Mouse (Mus musculus) liver, adult 2 months (tissue): ENCODE results near the gene Fam229b. TPM values are rescaled to one million over a fixed set of nuclear protein-coding genes. Genes with fewer than 3 reads are reported as not detected.

Experiments used
- DNase-seq: peaks from one replicate; pipeline ENCODE4 v3.0.0-alpha.2; 2011; ENCODE audit warnings: low read depth, low spot score; ENCODE audit errors: extremely low read depth
- H3K27ac ChIP-seq: fragments of 200-500 bp; replicated peaks from 2 replicates; pipeline ENCODE4 v1.5.1; 2012; ENCODE audit warnings: low read depth, mild to moderate bottlenecking, control low read depth, inconsistent platforms, low read length; ENCODE audit not compliant: insufficient read depth
- H3K27me3 ChIP-seq: fragments of 200-500 bp; 2 replicates; pipeline ENCODE4 v1.6.1; 2012; ENCODE audit warnings: mild to moderate bottlenecking, moderate library complexity, low read length, inconsistent platforms; ENCODE audit not compliant: control insufficient read depth, insufficient read depth
- H3K36me3 ChIP-seq: fragments of 200-500 bp; 2 replicates; pipeline ENCODE4 v1.6.1; 2012; ENCODE audit warnings: low read length, inconsistent platforms; ENCODE audit not compliant: control insufficient read depth, insufficient read depth
- H3K4me1 ChIP-seq: fragments of 200-500 bp; 2 replicates; pipeline ENCODE4 v1.6.1; 2011; ENCODE audit warnings: low read length; ENCODE audit not compliant: control insufficient read depth, insufficient read depth
- H3K4me3 ChIP-seq: fragments of 200-500 bp; 2 replicates; pipeline ENCODE4 v1.5.1; 2011; ENCODE audit warnings: low read depth, mild to moderate bottlenecking, control low read depth, low read length, moderate library complexity; ENCODE audit not compliant: insufficient read depth
- H3K79me2 ChIP-seq: fragments of 200-500 bp; 2 replicates; pipeline ENCODE4 v1.6.1; 2012; ENCODE audit warnings: inconsistent platforms, mild to moderate bottlenecking, low read length, moderate library complexity; ENCODE audit not compliant: control insufficient read depth, insufficient read depth
- H3K9ac ChIP-seq: fragments of 200-500 bp; 2 replicates; pipeline ENCODE4 v1.6.1; 2012; ENCODE audit warnings: low read depth, mild to moderate bottlenecking, control low read depth, inconsistent platforms, low read length
- CTCF ChIP-seq: fragments of 200-500 bp; IDR thresholded peaks from 2 replicates; pipeline ENCODE4 v1.5.1; 2011; ENCODE audit warnings: low read depth, low read length, control low read depth
- POLR2A ChIP-seq: fragments of 200-500 bp; IDR thresholded peaks from 2 replicates; pipeline ENCODE4 v1.6.1; 2011; ENCODE audit warnings: low read length, control low read depth; ENCODE audit not compliant: insufficient read depth; ENCODE audit errors: extremely low read depth
- WGBS: fragments of 180-500 bp; shearing (Covaris S2); methylation state at CpG from one replicate; pipeline ENCODE4 v1.1.7; 2018; 5-methylcytosine and 5-hydroxymethylcytosine counted together
- polyA plus RNA-seq: library from polyadenylated mRNA; depleted of rRNA; stranded (reverse); fragments of >200 nt; gene quantifications from 2 replicates; pipeline ENCODE4 v1.2.3, GENCODE M21; 2012; rRNA removed
- total RNA-seq: library from RNA; depleted of rRNA; stranded (reverse); fragments of >200 nt; gene quantifications from 2 replicates; pipeline ENCODE4 v1.2.3, GENCODE M21; 2014; rRNA removed

The Fam229b gene
- total and polyA plus RNA-seq, 2 experiments = 0.35 to 1.1 TPM

GRCm38 (mm10) chr10:39096981-39097380 is 36.7 kb downstream of the Fam229b start:
- Histone ChIP-seq H3K4me1 (no peaks in the 10 kb centered on the region), H3K36me3 (peaks cover 1% of the 10 kb centered on the region; the same call in 1 of the 2 replicates), H3K79me2 (no peaks in the 10 kb centered on the region), H3K27me3 (no peaks in the 10 kb centered on the region), H3K9ac (no peak overlapping the region), H3K4me3 (no peak overlapping the region), H3K27ac (no peak overlapping the region)
- no peak for DNase-seq
- WGBS = 81% methylated on average over 9 of the region's 9 CpGs
- TF ChIP-seq POLR2A (no peak), CTCF (peak; percentile 26; the same call in 1 of the 2 replicates)

GRCm38 (mm10) chr10:39072048-39072447 is 61.7 kb downstream of the Fam229b start:
- no peak overlapping the region for H3K4me3 ChIP-seq
- H3K27me3 ChIP-seq = no peaks in the 10 kb centered on the region
- no peak overlapping the region for H3K27ac ChIP-seq
- no peaks in the 10 kb centered on the region for H3K4me1 ChIP-seq
- no peak overlapping the region for H3K9ac ChIP-seq
- TF ChIP-seq CTCF (no peak), POLR2A (no peak)
- WGBS = 88% methylated on average over 4 of the region's 4 CpGs
- no peak for DNase-seq
- no peaks in the 10 kb centered on the region for H3K36me3 ChIP-seq
- no peaks in the 10 kb centered on the region for H3K79me2 ChIP-seq

Other genes with a start within 250 kb of the Fam229b start
- gene Lama4, start 168.4 kb downstream of the Fam229b start, total RNA-seq = 6.7 and 8.0 TPM in 2 replicates
- 1.6 and 1.9 TPM in 2 replicates for gene Lama4, start 168.4 kb downstream of the Fam229b start, polyA plus RNA-seq
- 1.1 and 1.8 TPM in 2 replicates for gene Tube1, start 62 bp upstream of the Fam229b start, total RNA-seq
- gene Tube1, start 62 bp upstream of the Fam229b start, polyA plus RNA-seq = 0.72 and 0.75 TPM in 2 replicates
- 0.09 and 0.54 TPM in 2 replicates for gene Ccn6, start 29.9 kb upstream of the Fam229b start, total RNA-seq
- 0.06 and 0.42 TPM in 2 replicates for gene Ccn6, start 29.9 kb upstream of the Fam229b start, polyA plus RNA-seq
- 5.6 and 7.2 TPM in 2 replicates for gene Fyn, start 234.9 kb upstream of the Fam229b start, total RNA-seq
- gene Fyn, start 234.9 kb upstream of the Fam229b start, polyA plus RNA-seq = 2.7 and 4.4 TPM in 2 replicates